In the genomic region with DNA sequence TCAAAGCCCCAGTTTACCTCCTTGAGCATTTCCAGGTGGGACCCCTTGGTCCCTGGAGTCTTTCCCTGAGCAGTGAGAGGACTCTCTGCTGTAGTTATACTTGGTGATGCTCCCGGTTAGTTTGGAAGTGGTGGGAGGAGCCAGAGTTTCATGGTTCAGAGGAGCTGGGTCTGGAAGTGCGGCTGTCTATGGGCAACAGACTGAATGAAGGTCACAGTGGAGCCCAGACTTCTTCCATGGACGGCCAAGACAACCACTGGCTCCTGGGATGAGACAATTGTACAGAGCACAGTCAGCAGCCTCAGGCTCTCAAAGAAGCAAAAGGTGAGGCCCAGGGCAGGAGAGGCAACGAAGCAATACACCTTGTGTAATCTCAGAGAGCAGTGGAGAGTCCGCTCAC, we compare ENCODE assay signal across 27 mouse cellular contexts. TPM values are rescaled to one million over a fixed set of nuclear protein-coding genes. Genes with fewer than 3 reads are reported as not detected.
DNase-seq lines count a peak whose midpoint lies in the region; ATAC-seq and TF ChIP-seq lines count a peak whose summit lies in the region.
"Had no signal": no experiment of that assay in that cellular context is flagged by ENCODE, and none has a peak within 500 bp of the region (broad histone marks: within the 10 kb centered on the region; RNA-seq: fewer than 3 reads in every experiment).

No protein-coding gene starts in this region.

- no peak for TF ChIP-seq CTCF in gastrocnemius, adult 2 months (IDR thresholded peaks at IDR 0.05)

- no peak overlapping the region for H3K9ac ChIP-seq in kidney, embryonic 16.5 days (replicated peaks; ENCODE audit: low read length)
- H3K9ac ChIP-seq: hindbrain, embryonic 15.5 days; liver, embryonic 13.5 days; midbrain, embryonic 12.5 days; stomach, embryonic 15.5 days had no signal

- DNase-seq in gastrocnemius, adult 2 months: no peak
- DNase-seq in gastrocnemius, postnatal 4 days (ENCODE audit: low spot score in 2 of 2): no peak
- peak; percentile 81 for DNase-seq in kidney, adult 11 months
- peak; percentile 44 for DNase-seq in kidney, postnatal 10 days
- no peak for DNase-seq in left cerebral cortex, postnatal 14 days (ENCODE audit: low spot score in 2 of 2)
- DNase-seq in left cerebral cortex, adult 18-20 months (ENCODE audit: low spot score in 2 of 2): no peak
- DNase-seq: adrenal gland, postnatal 36 days; cerebellum, adult 11-12 months; cerebellum, postnatal 14 days; liver, embryonic 13.5 days; lung, adult 2 months; lung, postnatal 14 days; thymus, adult 2 months; thymus, postnatal 4 days had no signal

- WGBS in kidney, embryonic 16.5 days: 55% methylated on average over 5 of the region's 5 CpGs

- ATAC-seq in kidney, embryonic 16.5 days (ENCODE audit: low FRiP score, low TSS enrichment): no peak
- ATAC-seq: forebrain, embryonic 16.5 days; intestine, embryonic 16.5 days had no signal

- no peaks in the 10 kb centered on the region for H3K36me3 ChIP-seq in kidney, embryonic 16.5 days (ENCODE audit: insufficient read depth, low read length)
- H3K36me3 ChIP-seq: forebrain, embryonic 10.5 days; hindbrain, embryonic 15.5 days; liver, embryonic 13.5 days; midbrain, embryonic 12.5 days; stomach, embryonic 15.5 days had no signal

- H3K27me3 ChIP-seq in kidney, embryonic 16.5 days (ENCODE audit: insufficient read depth, low read length): no peaks in the 10 kb centered on the region
- H3K27me3 ChIP-seq: hindbrain, embryonic 15.5 days; liver, embryonic 13.5 days; midbrain, embryonic 12.5 days; stomach, embryonic 15.5 days had no signal

- H3K9me3 ChIP-seq in kidney, embryonic 16.5 days (ENCODE audit: low read length): no peaks in the 10 kb centered on the region
- H3K9me3 ChIP-seq: forebrain, embryonic 10.5 days; hindbrain, embryonic 15.5 days; liver, embryonic 13.5 days; midbrain, embryonic 12.5 days; stomach, embryonic 15.5 days had no signal

- 0 out of 2 replicates have a peak, but pooled peaks cover 4% of the 10 kb centered on the region for H3K4me1 ChIP-seq in kidney, embryonic 16.5 days (ENCODE audit: insufficient read depth, low read length)
- H3K4me1 ChIP-seq: hindbrain, embryonic 15.5 days; liver, embryonic 13.5 days; stomach, embryonic 15.5 days had no signal

- H3K27ac ChIP-seq in gastrocnemius, adult 2 months: peak overlapping the region; percentile 35; the same call in 1 of the 2 replicates
- no peak overlapping the region for H3K27ac ChIP-seq in kidney, embryonic 16.5 days (ENCODE audit: low read length)
- H3K27ac ChIP-seq: forebrain, embryonic 10.5 days; hindbrain, embryonic 15.5 days; liver, embryonic 13.5 days; midbrain, embryonic 12.5 days; stomach, embryonic 15.5 days had no signal

- H3K4me2 ChIP-seq in kidney, embryonic 16.5 days (replicated peaks; ENCODE audit: low read depth, low read length): no peak overlapping the region
- H3K4me2 ChIP-seq: hindbrain, embryonic 15.5 days; liver, embryonic 13.5 days; midbrain, embryonic 12.5 days; stomach, embryonic 15.5 days had no signal

- H3K4me3 ChIP-seq in gastrocnemius, adult 2 months: no peak overlapping the region
- no peak overlapping the region for H3K4me3 ChIP-seq in kidney, embryonic 16.5 days (ENCODE audit: low read length)
- H3K4me3 ChIP-seq: forebrain, embryonic 10.5 days; hindbrain, embryonic 15.5 days; liver, embryonic 13.5 days; midbrain, embryonic 12.5 days; stomach, embryonic 15.5 days had no signal

- intact Hi-C loops in gastrocnemius, adult 2 months (cut with DNase I): no loop called here
- intact Hi-C loops in left cerebral cortex, postnatal 14 days (cut with DNase I): no loop called here

RNA-seq across cellular contexts. Expression of a gene that starts 12.7 kb away (rescaled TPM):
- 10 to 100 TPM in 1 of 2 experiments, 1 to 10 TPM in 1; 4.4 to 25.8 TPM for total RNA-seq in gastrocnemius, adult 2 months (2021)
- total RNA-seq in gastrocnemius, postnatal 4 days (2021): under 1 TPM; 0.44 to 0.54 TPM
- polyA plus RNA-seq in kidney, embryonic 16.5 days (2015; fragmentation: Nextera tagmentation; extraction: Ambion mirVana): 0.92 and 1.4 TPM in 2 replicates
- under 1 TPM in 1 of 2 experiments, not detected in 1; 0.17 TPM for total RNA-seq in left cerebral cortex, postnatal 14 days (2021)
- under 1 TPM in 1 of 2 experiments, not detected in 1; 0.40 TPM for total RNA-seq in left cerebral cortex, adult 18-20 months (2021)
- total RNA-seq: hematopoietic stem cell, adult 5-6 weeks; left cerebral cortex, postnatal 36 days; monocyte, adult 5-6 weeks; neutrophil, adult 5-6 weeks had no signal
- polyA plus RNA-seq: forebrain, embryonic 10.5 days; liver, embryonic 13.5 days had no signal

RNA-seq across cellular contexts. Expression of a gene that starts 15.4 kb away (rescaled TPM):
- total RNA-seq in gastrocnemius, adult 2 months (2021): 100 to 1,000 TPM; 250 to 325 TPM
- total RNA-seq in gastrocnemius, postnatal 4 days (2021): 10 to 100 TPM; 48.4 to 59.5 TPM
- polyA plus RNA-seq in kidney, embryonic 16.5 days (2015; fragmentation: Nextera tagmentation; extraction: Ambion mirVana): 3.3 and 4.1 TPM in 2 replicates
- total RNA-seq in left cerebral cortex, postnatal 14 days (2021): under 1 TPM; 0.40 to 0.86 TPM
- total RNA-seq in left cerebral cortex, adult 18-20 months (2021): under 1 TPM; 0.30 to 0.35 TPM
- total RNA-seq: adrenal gland, postnatal 36 days; hematopoietic stem cell, adult 5-6 weeks; layer of hippocampus, adult 8-10 months; megakaryocyte, adult 5-6 weeks; monocyte, adult 5-6 weeks; neutrophil, adult 5-6 weeks had no signal

RNA-seq across cellular contexts. Expression of a gene that starts 42.6 kb away (rescaled TPM):
- 1 to 10 TPM; 3.2 TPM for total RNA-seq in gastrocnemius, adult 2 months (2021)
- 10 to 100 TPM; 10.4 to 11.8 TPM for total RNA-seq in gastrocnemius, postnatal 4 days (2021)
- polyA plus RNA-seq in kidney, embryonic 16.5 days (2015; fragmentation: Nextera tagmentation; extraction: Ambion mirVana): 19.2 and 20.2 TPM in 2 replicates
- total RNA-seq in left cerebral cortex, postnatal 14 days (2021): 10 to 100 TPM; 16.1 to 16.4 TPM
- 10 to 100 TPM; 18.7 to 24.4 TPM for total RNA-seq in left cerebral cortex, adult 18-20 months (2021)

RNA-seq across cellular contexts. Expression of a gene that starts 53.4 kb away (rescaled TPM):
- 10 to 100 TPM; 25.1 to 27.8 TPM for total RNA-seq in gastrocnemius, adult 2 months (2021)
- 10 to 100 TPM in 1 of 2 experiments, 1 to 10 TPM in 1; 7.5 to 10.2 TPM for total RNA-seq in gastrocnemius, postnatal 4 days (2021)
- polyA plus RNA-seq in kidney, embryonic 16.5 days (2015; fragmentation: Nextera tagmentation; extraction: Ambion mirVana): 0.32 and 0.61 TPM in 2 replicates
- total RNA-seq in left cerebral cortex, postnatal 14 days (2021): 10 to 100 TPM; 52.3 to 53.7 TPM
- 10 to 100 TPM; 44.0 to 45.4 TPM for total RNA-seq in left cerebral cortex, adult 18-20 months (2021)
- total RNA-seq: monocyte, adult 5-6 weeks had no signal

Comparison
In these comparisons a context has a peak if more than half of its experiments do, and no peak if none do; other contexts are left out.
1. DNase-seq: peak in kidney, adult 11 months (single experiment) and kidney, postnatal 10 days (single experiment); none in gastrocnemius, adult 2 months (single experiment), gastrocnemius, postnatal 4 days (0 of 2), left cerebral cortex, postnatal 14 days (0 of 2) and left cerebral cortex, adult 18-20 months (0 of 2).
2. RNA of a gene that starts 15.4 kb away (total RNA-seq): 250 to 325 TPM in gastrocnemius, adult 2 months and 48.4 to 59.5 TPM in gastrocnemius, postnatal 4 days; 0.40 to 0.86 TPM in left cerebral cortex, postnatal 14 days and 0.30 to 0.35 TPM in left cerebral cortex, adult 18-20 months; every median in the first group is over 10 times any median in the second.